Mouse (Mus musculus): ENCODE measurements around the gene Mrpl28.

DNA sequence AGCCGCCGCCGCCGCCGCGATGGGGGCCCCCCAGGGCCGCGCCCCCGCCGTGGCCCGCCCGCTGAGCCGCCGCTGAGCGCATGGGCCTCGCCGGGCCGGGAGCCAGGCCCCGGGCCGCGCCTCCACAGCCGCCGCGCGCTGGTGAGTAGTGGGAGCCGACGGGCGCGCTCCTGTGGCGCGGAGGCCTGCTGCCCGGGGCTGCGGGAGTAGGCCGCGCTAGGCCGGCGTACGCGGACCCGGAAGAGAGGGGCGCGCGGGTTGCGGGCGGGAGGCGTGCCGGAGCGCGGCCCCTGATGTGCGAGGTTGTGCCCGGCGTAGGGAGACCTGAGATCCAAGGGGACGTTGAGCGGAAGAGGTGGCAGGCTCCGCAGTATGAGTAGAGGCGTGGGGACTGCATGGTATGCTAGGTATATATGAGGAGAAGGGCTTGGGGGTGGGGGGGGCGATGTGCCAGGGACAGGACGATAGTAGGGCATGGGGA, 15.6 kb downstream of the Mrpl28 start:
- TF ChIP-seq CTCF (IDR thresholded peaks at IDR 0.05; ENCODE audit: low read depth, low read length) (no peak), GATA1 (IDR thresholded peaks at IDR 0.05; ENCODE audit: borderline replicate concordance, low read length) (no peak), TAL1 (conservative IDR thresholded peaks at IDR 0.05; ENCODE audit: low read depth, low read length) (no peak), POLR2AphosphoS5 (IDR thresholded peaks at IDR 0.05; ENCODE audit: insufficient replicate concordance, low read depth, low read length) (no peak), GATA2 (IDR thresholded peaks at IDR 0.05; ENCODE audit: borderline replicate concordance, low read depth, low read length) (no peak)

Data from G1E (cell line).